Mouse (Mus musculus): ENCODE measurements around the gene Ifitm3. TPM values are rescaled to one million over a fixed set of nuclear protein-coding genes. Genes with fewer than 3 reads are reported as not detected.

The Ifitm3 gene
- polyA plus RNA-seq, 1 experiment from 2014 or later, result 50.1 TPM

DNA sequence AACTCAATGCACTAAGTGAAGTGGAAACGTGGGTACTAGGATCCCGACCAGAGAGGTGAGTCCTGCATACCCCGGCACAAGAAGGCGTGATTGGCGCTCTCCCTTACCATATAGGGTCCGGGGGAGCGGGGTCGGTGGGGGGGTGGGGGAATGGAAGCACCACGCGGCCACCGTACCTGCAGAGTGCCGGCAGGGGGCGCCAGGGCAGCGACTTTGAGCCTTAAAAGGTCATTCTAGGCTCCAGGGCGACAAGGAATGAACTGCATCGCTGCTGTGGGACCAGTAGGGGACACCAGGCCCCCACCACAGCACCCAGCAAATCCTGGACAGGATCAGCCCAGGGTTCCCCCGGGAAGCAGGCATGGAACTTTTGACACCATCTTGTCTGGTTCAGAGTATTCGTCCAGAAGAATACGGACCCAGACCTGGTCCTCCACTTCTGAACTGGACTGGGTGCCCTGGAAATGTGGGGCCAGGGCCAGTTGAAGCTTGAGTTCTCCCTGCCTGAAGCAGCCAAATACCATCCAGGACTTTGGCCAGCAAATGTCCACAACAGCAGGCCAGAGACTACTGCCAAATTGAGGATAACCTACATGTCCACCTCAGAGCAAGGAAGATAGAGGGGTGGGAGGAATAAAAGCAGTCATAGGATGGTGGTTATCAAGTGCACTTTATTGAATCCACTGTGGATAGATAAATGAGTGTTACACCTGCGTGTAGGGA is 1.5 kb downstream of the Ifitm3 start:
- H3K9me3 ChIP-seq (replicated peaks), result no peaks in the 10 kb centered on the region
- no peaks in the 10 kb centered on the region for H3K27me3 ChIP-seq (replicated peaks)
- peak overlapping the region; percentile 40 for H3K4me2 ChIP-seq
- no peak for ATAC-seq (ENCODE audit: low FRiP score)
- H3K36me3 ChIP-seq, result no peaks in the 10 kb centered on the region
- no peak overlapping the region for H3K27ac ChIP-seq (replicated peaks)
- WGBS, result 9% methylated on average over 20 of the region's 20 CpGs
- H3K4me1 ChIP-seq, result peaks cover 11% of the 10 kb centered on the region; the same call in 1 of the 2 replicates
- no peak overlapping the region for H3K9ac ChIP-seq (replicated peaks)
- H3K4me3 ChIP-seq (replicated peaks), result no peak overlapping the region

DNA sequence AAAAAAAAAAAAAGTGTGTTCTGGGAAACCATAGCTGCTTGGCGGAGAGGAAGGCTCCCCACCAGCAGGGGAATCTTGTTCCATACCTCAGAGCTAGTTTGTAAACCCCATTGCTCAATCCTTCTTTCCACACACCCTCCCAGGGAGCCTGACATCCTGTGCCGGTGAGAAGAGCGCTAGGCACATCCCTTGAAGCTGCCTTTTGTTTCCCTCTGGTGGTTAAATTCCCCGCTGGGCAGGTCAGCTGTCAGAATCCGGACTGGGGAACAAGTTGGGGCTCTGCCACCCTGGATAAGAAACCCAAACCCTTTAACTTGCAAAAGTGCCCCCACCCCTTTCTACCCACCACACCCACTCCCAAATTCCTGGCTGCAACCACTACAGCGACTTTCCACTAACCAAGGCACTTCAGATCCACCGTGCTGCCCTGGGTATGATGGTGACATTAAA is 2.2 kb downstream of the Ifitm3 start:
- no peak for ATAC-seq (ENCODE audit: low FRiP score)
- Histone ChIP-seq H3K27ac (replicated peaks) (no peak overlapping the region), H3K9ac (replicated peaks) (no peak overlapping the region)

DNA sequence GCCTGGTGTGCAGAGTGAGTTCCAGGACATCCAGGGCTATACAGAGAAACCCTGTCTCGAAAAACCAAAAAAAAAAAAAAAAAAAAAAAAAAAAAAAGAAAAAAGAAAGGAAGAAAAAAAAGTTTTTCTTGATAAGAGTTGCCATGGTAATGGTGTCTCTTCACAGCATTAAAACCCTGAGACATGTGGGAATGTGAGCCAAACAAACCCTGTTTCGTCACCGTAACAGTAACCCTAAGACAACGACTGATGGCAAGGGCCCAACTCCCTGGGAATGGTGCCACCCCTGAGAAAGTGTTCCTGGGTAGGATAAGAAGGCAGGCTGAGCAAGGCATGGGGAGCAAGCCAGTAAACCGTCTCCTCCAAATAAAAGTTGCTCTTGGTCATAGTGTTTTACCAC is 3.7 kb downstream of the Ifitm3 start:
- 70% methylated on average over 5 of the region's 5 CpGs for WGBS
- H3K4me1 ChIP-seq, result peaks cover 11% of the 10 kb centered on the region; the same call in 1 of the 2 replicates
- H3K4me2 ChIP-seq, result no peak overlapping the region
- no peak for ATAC-seq (ENCODE audit: low FRiP score)
- H3K27me3 ChIP-seq (replicated peaks), result no peaks in the 10 kb centered on the region
- H3K9me3 ChIP-seq (replicated peaks), result no peaks in the 10 kb centered on the region
- no peak overlapping the region for H3K4me3 ChIP-seq (replicated peaks)
- no peak overlapping the region for H3K27ac ChIP-seq (replicated peaks)
- H3K36me3 ChIP-seq, result no peaks in the 10 kb centered on the region
- H3K9ac ChIP-seq (replicated peaks), result no peak overlapping the region

More for the DNA sequence above, 2.2 kb downstream of the Ifitm3 start:
- WGBS, result 8% methylated on average over 7 of the region's 7 CpGs
- no peaks in the 10 kb centered on the region for H3K9me3 ChIP-seq (replicated peaks)
- peaks cover 11% of the 10 kb centered on the region; the same call in 1 of the 2 replicates for H3K4me1 ChIP-seq
- no peaks in the 10 kb centered on the region for H3K27me3 ChIP-seq (replicated peaks)
- no peaks in the 10 kb centered on the region for H3K36me3 ChIP-seq
- H3K4me3 ChIP-seq (replicated peaks), result no peak overlapping the region
- H3K4me2 ChIP-seq, result peak overlapping the region; percentile 40

DNA sequence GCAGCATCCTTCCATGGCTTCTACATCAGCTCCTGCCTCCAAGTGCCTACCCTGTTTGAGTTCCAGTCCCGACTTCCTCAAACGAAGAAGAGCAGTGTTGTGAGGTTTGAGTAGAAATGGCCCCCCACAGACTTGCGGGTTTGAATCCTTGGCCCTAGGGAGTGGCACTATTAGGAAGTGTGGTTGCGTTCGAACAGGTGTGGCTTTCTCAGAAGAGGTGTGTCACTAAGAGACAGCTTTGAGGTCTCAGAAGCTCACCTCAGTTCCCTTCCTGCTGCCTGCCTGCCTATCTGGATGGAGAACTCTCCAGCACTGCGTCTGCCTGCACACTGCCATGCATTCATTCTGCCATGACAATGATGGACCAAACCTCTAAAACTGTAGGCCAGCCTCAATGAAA is 4.1 kb downstream of the Ifitm3 start:
- H3K9ac ChIP-seq (replicated peaks), result no peak overlapping the region
- no peaks in the 10 kb centered on the region for H3K36me3 ChIP-seq
- no peaks in the 10 kb centered on the region for H3K9me3 ChIP-seq (replicated peaks)
- no peak for ATAC-seq (ENCODE audit: low FRiP score)
- 91% methylated on average over 6 of the region's 6 CpGs for WGBS
- no peak overlapping the region for H3K4me3 ChIP-seq (replicated peaks)
- peaks cover 11% of the 10 kb centered on the region; the same call in 1 of the 2 replicates for H3K4me1 ChIP-seq
- H3K4me2 ChIP-seq, result no peak overlapping the region
- no peaks in the 10 kb centered on the region for H3K27me3 ChIP-seq (replicated peaks)
- no peak overlapping the region for H3K27ac ChIP-seq (replicated peaks)

DNA sequence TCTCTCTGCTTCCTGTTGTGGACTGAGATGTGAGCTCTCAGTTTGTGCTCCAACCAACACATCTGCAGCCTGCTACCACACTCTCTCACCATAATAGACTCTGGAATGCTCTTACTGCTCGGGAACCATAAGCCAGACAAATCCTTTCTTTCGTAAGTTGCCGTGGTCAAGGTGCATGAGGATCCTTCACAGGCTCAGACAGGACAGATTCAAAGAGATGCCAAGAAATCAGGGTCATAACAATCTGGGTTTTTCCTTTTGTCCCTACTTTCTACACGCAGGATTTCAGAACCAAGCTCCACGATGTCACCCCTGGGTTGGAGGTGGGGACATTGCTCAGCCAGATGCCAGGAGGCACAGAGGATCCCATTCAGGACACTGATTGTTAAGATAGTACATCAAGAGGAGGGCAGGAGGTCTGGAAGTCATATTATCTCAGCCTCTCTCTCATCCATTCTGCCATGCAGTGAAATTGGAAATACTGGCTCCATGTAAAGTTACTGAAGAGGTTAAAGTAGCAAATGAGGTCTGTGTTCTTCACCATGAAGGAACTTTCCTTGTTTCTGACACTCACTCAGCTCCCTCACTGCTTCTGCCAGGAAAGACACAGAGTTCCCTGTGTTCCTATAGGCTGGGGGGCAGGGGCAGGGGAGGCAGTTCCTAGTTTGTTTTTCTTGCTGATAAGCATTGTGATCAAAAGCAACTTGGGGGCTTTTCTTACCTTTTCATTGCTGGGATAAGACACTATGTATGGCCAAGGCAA is 7.1 kb downstream of the Ifitm3 start:
- WGBS, result 88% methylated on average over 5 of the region's 5 CpGs
- Histone ChIP-seq H3K4me3 (replicated peaks) (no peak overlapping the region), H3K9ac (replicated peaks) (no peak overlapping the region), H3K4me2 (no peak overlapping the region), H3K27ac (replicated peaks) (no peak overlapping the region), H3K27me3 (replicated peaks) (no peaks in the 10 kb centered on the region), H3K4me1 (peaks cover 3% of the 10 kb centered on the region; the same call in 1 of the 2 replicates), H3K9me3 (replicated peaks) (no peaks in the 10 kb centered on the region), H3K36me3 (no peaks in the 10 kb centered on the region)
- no peak for ATAC-seq (ENCODE audit: low FRiP score)

DNA sequence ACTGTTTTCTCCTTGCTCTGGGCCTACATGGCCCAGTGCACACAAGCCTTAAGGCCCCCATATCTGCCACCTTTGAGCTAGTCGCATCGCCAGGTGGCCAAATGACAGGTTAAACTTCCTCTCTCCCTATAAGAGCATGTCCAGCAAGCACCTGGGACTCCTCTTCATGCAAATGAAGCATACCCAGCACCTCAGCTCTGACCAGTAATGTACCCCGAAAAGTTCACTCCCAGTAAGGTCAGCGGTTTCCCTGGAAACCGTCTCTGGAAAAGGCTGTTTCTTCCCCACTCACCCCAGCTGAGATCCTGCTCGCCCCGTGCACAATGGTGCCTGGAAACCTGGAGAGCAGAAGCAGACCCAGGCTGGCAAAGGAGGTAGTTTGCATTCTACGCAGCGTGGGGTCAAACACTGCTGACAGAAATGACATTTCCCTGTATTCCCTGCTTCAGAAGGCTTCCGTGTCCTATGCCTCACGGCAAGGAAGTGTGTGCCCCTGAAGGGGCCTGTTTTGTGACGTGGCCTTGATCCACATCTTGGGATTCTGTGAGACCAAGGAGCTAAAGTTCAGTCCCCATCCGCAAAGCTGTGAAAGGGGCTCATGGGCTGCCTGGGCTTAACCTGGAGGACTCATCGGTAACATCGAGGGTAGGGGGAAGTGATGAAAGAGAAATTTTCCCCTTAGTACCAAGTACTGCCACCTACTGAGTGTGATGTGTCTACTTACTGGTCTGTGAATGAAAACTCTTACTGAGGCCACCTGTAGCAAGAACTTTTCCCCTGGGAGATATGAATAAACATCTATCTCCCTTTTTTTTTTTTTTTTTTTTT is 9.5 kb downstream of the Ifitm3 start:
- no peak overlapping the region for H3K9ac ChIP-seq (replicated peaks)
- no peaks in the 10 kb centered on the region for H3K27me3 ChIP-seq (replicated peaks)
- no peak overlapping the region for H3K4me3 ChIP-seq (replicated peaks)
- H3K9me3 ChIP-seq (replicated peaks), result no peaks in the 10 kb centered on the region
- WGBS, result 77% methylated on average over 15 of the region's 15 CpGs
- no peaks in the 10 kb centered on the region for H3K36me3 ChIP-seq
- no peak overlapping the region for H3K27ac ChIP-seq (replicated peaks)
- ATAC-seq (ENCODE audit: low FRiP score), result no peak
- no peaks in the 10 kb centered on the region for H3K4me1 ChIP-seq
- H3K4me2 ChIP-seq, result no peak overlapping the region

DNA sequence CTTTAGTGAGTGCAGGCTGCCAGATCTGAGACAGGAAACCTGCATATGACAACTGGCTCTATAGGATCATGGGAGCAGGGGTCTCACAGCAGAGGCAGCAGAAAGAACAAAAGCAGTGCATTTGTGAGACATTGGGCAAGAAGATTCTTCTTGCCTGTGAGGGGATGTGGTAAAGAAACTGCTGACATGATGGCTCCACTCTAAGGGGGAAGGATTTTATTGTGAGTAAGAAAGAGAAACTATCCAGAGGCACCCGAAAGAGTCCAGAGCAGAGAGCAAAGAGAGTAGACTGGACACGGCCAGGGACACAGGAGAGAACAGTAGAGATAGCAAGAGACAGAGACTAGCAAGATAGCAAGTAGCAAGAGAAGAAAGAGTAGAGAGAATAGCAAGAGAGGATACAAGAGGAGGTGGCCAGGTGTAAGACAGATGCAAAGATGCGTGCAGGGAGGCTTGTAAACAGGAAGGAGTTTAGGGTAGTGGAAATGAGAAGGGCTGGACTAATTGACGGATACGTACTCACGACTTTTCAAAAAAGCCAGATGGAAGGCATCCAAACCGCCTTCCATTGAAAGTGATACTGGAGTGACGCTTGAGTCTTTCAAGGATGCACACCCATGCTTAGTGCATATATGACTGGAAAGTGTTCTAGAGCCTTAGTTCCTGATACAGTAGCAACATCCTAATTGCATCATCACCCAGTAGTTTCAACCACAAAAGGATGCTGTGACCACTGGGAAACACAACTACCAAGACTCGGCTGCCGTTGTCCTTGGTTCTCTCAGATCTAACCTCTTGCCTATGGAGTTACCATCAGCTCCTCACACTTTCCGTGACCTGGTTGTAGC is 11.5 kb downstream of the Ifitm3 start:
- Histone ChIP-seq H3K9ac (replicated peaks) (no peak overlapping the region), H3K27me3 (replicated peaks) (no peaks in the 10 kb centered on the region), H3K36me3 (no peaks in the 10 kb centered on the region), H3K27ac (replicated peaks) (no peak overlapping the region), H3K4me1 (no peaks in the 10 kb centered on the region), H3K4me2 (no peak overlapping the region), H3K9me3 (replicated peaks) (no peaks in the 10 kb centered on the region), H3K4me3 (replicated peaks) (no peak overlapping the region)
- no peak for ATAC-seq (ENCODE audit: low FRiP score)
- 89% methylated on average over 11 of the region's 11 CpGs for WGBS

DNA sequence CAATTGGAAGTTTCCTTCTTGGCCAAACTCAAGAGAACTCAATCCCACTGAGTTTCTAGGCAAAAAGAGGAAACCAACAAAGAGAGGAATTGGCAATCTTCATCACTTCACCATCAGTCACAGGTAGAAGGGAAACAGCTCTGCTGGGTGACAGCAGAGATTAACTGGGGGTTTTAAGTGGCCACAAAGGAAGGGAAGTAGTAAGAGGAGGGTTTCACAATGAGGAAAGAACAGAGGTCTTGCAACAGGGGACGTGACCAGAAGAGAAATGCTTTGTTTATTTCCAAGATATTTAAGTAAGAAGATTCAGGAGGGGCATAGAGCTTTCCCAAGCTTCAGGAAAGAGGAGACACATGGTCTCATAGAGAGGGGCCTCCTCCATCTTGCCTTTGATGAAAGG is 12.8 kb downstream of the Ifitm3 start:
- no peak for ATAC-seq (ENCODE audit: low FRiP score)
- WGBS, result 58% methylated on average over 1 of the region's 1 CpGs
- no peak overlapping the region for H3K27ac ChIP-seq (replicated peaks)
- no peaks in the 10 kb centered on the region for H3K9me3 ChIP-seq (replicated peaks)
- H3K27me3 ChIP-seq (replicated peaks), result no peaks in the 10 kb centered on the region
- H3K9ac ChIP-seq (replicated peaks), result no peak overlapping the region
- H3K4me1 ChIP-seq, result no peaks in the 10 kb centered on the region
- no peak overlapping the region for H3K4me3 ChIP-seq (replicated peaks)
- no peaks in the 10 kb centered on the region for H3K36me3 ChIP-seq
- H3K4me2 ChIP-seq, result no peak overlapping the region

DNA sequence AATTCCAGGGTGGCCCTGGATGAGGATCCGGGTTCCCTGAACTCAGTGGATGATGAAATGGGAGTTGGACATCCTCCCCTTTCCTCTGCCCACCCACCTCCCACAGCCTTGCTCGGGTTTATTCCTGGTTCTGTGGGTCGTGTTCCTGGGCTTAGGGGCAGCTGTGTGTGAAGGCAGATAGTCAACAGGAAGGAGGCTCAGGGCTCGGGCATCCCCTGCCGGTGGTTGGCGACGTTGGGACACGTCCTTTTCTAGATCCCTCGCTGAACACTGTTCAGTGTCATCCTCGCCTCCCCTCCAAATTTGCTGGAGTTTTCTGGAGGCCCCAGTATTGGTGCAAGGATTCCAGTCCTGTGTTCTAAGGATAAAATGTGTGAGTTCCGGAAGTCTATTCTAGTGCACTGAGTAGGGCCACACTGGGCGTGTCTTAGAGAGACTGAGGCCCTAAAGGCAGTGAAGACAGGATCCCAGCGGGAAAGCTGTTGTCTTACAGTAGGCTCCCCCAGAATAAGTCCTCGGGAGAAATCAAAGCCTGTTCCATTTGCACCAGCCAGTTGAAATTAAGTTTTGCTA is 19.4 kb downstream of the Ifitm3 start:
- Histone ChIP-seq H3K4me1 (no peaks in the 10 kb centered on the region), H3K27ac (replicated peaks) (no peak overlapping the region), H3K36me3 (no peaks in the 10 kb centered on the region), H3K9me3 (replicated peaks) (no peaks in the 10 kb centered on the region), H3K4me3 (replicated peaks) (no peak overlapping the region), H3K27me3 (replicated peaks) (no peaks in the 10 kb centered on the region), H3K4me2 (no peak overlapping the region), H3K9ac (replicated peaks) (no peak overlapping the region)
- 93% methylated on average over 14 of the region's 14 CpGs for WGBS
- no peak for ATAC-seq (ENCODE audit: low FRiP score)

DNA sequence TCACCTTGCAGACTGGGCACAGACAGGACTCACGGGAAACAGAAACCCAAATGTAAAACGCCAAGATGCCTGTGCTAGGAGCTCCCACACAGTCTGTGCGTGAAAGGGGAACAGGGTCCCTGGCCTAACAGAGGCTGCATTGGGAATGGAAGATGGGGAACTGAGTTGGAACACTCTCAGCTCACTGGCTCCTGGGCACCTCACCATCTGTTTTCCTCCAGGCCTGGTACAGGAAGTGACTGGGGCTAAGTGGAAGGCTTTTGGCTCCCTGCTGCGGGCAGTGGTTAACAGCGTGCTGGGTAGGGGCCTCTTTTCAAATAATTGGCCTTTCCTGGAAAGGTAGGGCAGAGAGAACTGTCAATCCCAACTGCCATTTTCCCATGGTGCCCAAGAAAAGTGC is 19.9 kb downstream of the Ifitm3 start:
- no peaks in the 10 kb centered on the region for H3K9me3 ChIP-seq (replicated peaks)
- no peak overlapping the region for H3K4me3 ChIP-seq (replicated peaks)
- 76% methylated on average over 5 of the region's 5 CpGs for WGBS
- ATAC-seq (ENCODE audit: low FRiP score), result no peak
- H3K4me1 ChIP-seq, result no peaks in the 10 kb centered on the region
- H3K9ac ChIP-seq (replicated peaks), result no peak overlapping the region
- no peak overlapping the region for H3K27ac ChIP-seq (replicated peaks)
- no peaks in the 10 kb centered on the region for H3K27me3 ChIP-seq (replicated peaks)
- H3K36me3 ChIP-seq, result no peaks in the 10 kb centered on the region
- no peak overlapping the region for H3K4me2 ChIP-seq

DNA sequence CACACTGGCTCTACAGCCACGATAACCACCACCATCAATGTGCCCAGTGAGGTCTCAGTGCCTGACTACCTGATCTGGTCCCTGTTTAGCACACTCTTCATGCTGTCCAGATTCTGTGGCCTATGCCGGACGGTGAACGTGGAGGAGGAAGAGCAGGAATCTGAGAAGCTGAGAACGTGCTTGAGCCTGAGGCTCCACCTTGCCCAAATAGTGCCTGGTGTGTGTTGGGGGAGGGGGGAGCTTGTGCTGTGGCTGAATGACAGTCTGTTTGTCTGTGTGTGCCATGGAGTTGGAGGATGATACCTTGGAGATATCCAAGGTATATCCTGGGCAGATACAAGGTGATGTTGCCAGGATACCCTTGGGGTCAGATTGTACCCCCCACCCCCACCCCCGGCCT is 20.4 kb downstream of the Ifitm3 start:
- Histone ChIP-seq H3K9ac (replicated peaks) (no peak overlapping the region), H3K27me3 (replicated peaks) (no peaks in the 10 kb centered on the region), H3K9me3 (replicated peaks) (no peaks in the 10 kb centered on the region), H3K36me3 (no peaks in the 10 kb centered on the region), H3K27ac (replicated peaks) (no peak overlapping the region), H3K4me1 (no peaks in the 10 kb centered on the region), H3K4me2 (no peak overlapping the region), H3K4me3 (replicated peaks) (no peak overlapping the region)
- WGBS, result 76% methylated on average over 6 of the region's 6 CpGs
- no peak for ATAC-seq (ENCODE audit: low FRiP score)

All from neural tube, embryonic 15.5 days (tissue).